Mouse (Mus musculus) erythroblast, adult 5-6 weeks (primary cell): Measurements from ENCODE around the gene Zfp42. TPM values are rescaled to one million over a fixed set of nuclear protein-coding genes. Genes with fewer than 3 reads are reported as not detected.

ENCODE experiments used
- ATAC-seq: replicated peaks from 2 replicates; pipeline ENCODE4 v1.8.0; 2016; ENCODE audit warnings: moderate number of reproducible peaks, mild to moderate bottlenecking, moderate TSS enrichment, inconsistent platforms; ENCODE audit not compliant: poor library complexity, low FRiP score, severe bottlenecking
- total RNA-seq, 2 experiments: library from RNA; stranded (forward) in 1 of 2; stranded (reverse) in 1 of 2; fragments of 150-400 nt in 1 of 2; fragments of 200-764, 138-1000 nt in 1 of 2; gene quantifications; 2 replicates each; pipeline versions ENCODE4 v1.2.3 to v1.2.4; 2015 to 2017; ENCODE audit warnings: low replicate concordance in 2 of 2

Zfp42 gene
- total RNA-seq, 2 experiments from 2014 or later = not detected

DNA sequence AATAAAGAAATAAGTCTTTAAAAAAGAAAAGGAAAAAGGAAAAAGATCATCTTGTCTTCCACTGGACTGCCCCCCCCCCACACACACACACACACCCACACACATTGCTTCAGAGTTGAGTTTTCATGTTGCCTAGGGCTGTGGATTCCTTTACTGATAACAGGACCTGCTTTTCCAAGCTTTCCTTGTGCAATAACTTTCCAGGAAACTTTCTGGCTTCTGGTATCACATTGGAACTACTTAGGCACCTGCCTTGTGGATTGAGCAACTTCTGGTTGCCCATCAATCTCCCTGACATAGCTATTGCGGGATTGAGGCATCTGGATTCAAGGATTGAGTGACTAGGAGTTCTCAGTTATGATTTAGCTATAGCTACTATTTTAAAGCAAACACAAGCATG lies 48.9 kb downstream of the Zfp42 start:
- ATAC-seq = no peak

DNA sequence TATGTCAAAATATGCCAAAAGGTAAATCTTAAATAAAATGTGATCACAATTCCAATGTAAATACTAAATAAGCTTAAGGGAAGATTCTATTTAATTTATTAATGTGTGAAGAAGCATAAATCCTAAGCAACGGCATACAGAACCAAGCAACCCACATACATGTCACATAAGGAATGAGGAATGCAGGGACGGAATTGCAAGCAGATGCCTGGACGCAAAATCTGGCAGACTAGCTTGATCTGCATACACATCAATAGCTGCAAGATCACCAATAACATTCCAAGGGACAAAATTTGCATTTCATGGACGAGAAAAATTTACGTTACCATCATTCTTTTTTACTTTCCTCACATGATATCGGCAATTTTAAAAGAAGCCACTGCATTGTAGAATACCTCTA lies 51.1 kb downstream of the Zfp42 start:
- no peak for ATAC-seq

DNA sequence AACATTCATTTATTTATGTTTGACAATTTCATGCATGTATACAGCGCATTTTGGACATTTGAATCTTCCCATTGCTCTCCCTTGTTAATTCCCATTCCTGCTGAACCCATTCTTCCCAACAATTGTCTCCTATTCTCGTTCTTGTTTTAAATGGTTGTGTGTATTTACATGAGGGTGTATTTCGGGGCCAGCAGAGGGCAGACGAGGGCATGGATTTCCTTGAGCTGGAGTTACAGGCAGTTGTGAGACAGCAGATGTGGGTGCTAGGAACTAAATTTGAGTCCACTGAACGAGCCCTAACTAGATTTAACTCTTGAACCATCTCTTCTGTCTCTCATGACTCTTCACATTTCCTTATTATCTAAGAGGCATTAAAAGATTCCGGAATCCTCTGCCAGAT lies 55.1 kb downstream of the Zfp42 start:
- no peak for ATAC-seq

- no peak for ATAC-seq
These were observed 58.1 kb downstream of the Zfp42 start for GRCm38 (mm10) chr8:43248707-43249106.

Other genes starting within 250 kb of the Zfp42 start
- not detected in 2 replicates for gene Triml1, start 165.5 kb downstream of the Zfp42 start, total RNA-seq (2015; ENCODE audit: low replicate concordance)
- 0.42 TPM in 1 of 2 replicates, not detected in the other for gene Triml1, start 165.5 kb downstream of the Zfp42 start, total RNA-seq (2017; ENCODE audit: low replicate concordance)
- not detected in 2 replicates for gene Triml2, start 126.4 kb downstream of the Zfp42 start, total RNA-seq (2015; ENCODE audit: low replicate concordance)
- gene Triml2, start 126.4 kb downstream of the Zfp42 start, total RNA-seq (2017; ENCODE audit: low replicate concordance) = not detected in 2 replicates
- gene Adam26b, start 221.1 kb upstream of the Zfp42 start, total RNA-seq (2015; ENCODE audit: low replicate concordance) = not detected in 2 replicates
- gene Adam26b, start 221.1 kb upstream of the Zfp42 start, total RNA-seq (2017; ENCODE audit: low replicate concordance) = not detected in 2 replicates